Mouse (Mus musculus) adrenal gland, adult 2 months (tissue): ENCODE results near the gene Zfr2. TPM values are rescaled to one million over a fixed set of nuclear protein-coding genes. Genes with fewer than 3 reads are reported as not detected.

ENCODE experiments used
- microRNA-seq, 2 experiments: library from miRNA; unstranded; fragments of <30 nt; microRNA quantifications; one replicate each; pipeline ENCODE4 v1.2.0; 2021
- polyA plus RNA-seq: library from polyadenylated mRNA; depleted of rRNA; stranded (reverse); fragments of >200 nt; gene quantifications from 2 replicates; pipeline ENCODE4 v1.2.3, GENCODE M21; 2012; rRNA removed
- total RNA-seq, 2 experiments: library from RNA; stranded (reverse); gene quantifications; 2 replicates each; pipeline ENCODE4 v1.2.3; 2021

Gene Zfr2
- total and polyA plus RNA-seq, 3 experiments: 12.6 to 38.7 (median 14.1) TPM

Small RNA genes lying within 50 kb of the gene (microRNA-seq; reads per million reads assigned to microRNA genes)
- 13.6 to 15.2 reads per million in 2 experiments for gene Mir3057

Other genes with a start within 250 kb of the Zfr2 start
Only the 30 nearest of the 32 such genes appear.
- 1 to 10 TPM; 5.4 to 9.2 TPM for gene Gng7, start 218.2 kb upstream of the Zfr2 start, total RNA-seq
- gene Gng7, start 218.2 kb upstream of the Zfr2 start, polyA plus RNA-seq: 8.5 and 8.6 TPM in 2 replicates
- 1 to 10 TPM; 1.4 to 3.6 TPM for gene Diras1, start 207.5 kb upstream of the Zfr2 start, total RNA-seq
- gene Diras1, start 207.5 kb upstream of the Zfr2 start, polyA plus RNA-seq: 2.1 and 2.4 TPM in 2 replicates
- 10 to 100 TPM; 50.9 to 53.0 TPM for gene Slc39a3, start 195.7 kb upstream of the Zfr2 start, total RNA-seq
- gene Slc39a3, start 195.7 kb upstream of the Zfr2 start, polyA plus RNA-seq: 121 and 154 TPM in 2 replicates
- gene Sgta, start 173.0 kb upstream of the Zfr2 start, total RNA-seq: 100 to 1,000 TPM; 198 to 288 TPM
- 495 and 554 TPM in 2 replicates for gene Sgta, start 173.0 kb upstream of the Zfr2 start, polyA plus RNA-seq
- 10 to 100 TPM; 40.5 to 77.9 TPM for gene Thop1, start 163.1 kb upstream of the Zfr2 start, total RNA-seq
- gene Thop1, start 163.1 kb upstream of the Zfr2 start, polyA plus RNA-seq: 75.0 and 95.7 TPM in 2 replicates
- under 1 TPM; 0.59 to 0.86 TPM for gene Creb3l3, start 134.3 kb upstream of the Zfr2 start, total RNA-seq
- 0.39 and 0.89 TPM in 2 replicates for gene Creb3l3, start 134.3 kb upstream of the Zfr2 start, polyA plus RNA-seq
- gene Map2k2, start 127.2 kb upstream of the Zfr2 start, total RNA-seq: 100 to 1,000 TPM; 157 to 185 TPM
- 787 and 873 TPM in 2 replicates for gene Map2k2, start 127.2 kb upstream of the Zfr2 start, polyA plus RNA-seq
- gene Zbtb7a, start 97.9 kb upstream of the Zfr2 start, total RNA-seq: 10 to 100 TPM; 62.9 to 80.9 TPM
- 150 and 158 TPM in 2 replicates for gene Zbtb7a, start 97.9 kb upstream of the Zfr2 start, polyA plus RNA-seq
- gene Pias4, start 65.2 kb upstream of the Zfr2 start, total RNA-seq: 10 to 100 TPM; 27.3 to 29.8 TPM
- 41.4 and 48.6 TPM in 2 replicates for gene Pias4, start 65.2 kb upstream of the Zfr2 start, polyA plus RNA-seq
- 1,000 to 10,000 TPM; 1,393 to 1,508 TPM for gene Eef2, start 56.5 kb upstream of the Zfr2 start, total RNA-seq
- 1,342 and 1,424 TPM in 2 replicates for gene Eef2, start 56.5 kb upstream of the Zfr2 start, polyA plus RNA-seq
- 10 to 100 TPM; 74.6 to 76.7 TPM for gene Dapk3, start 50.1 kb upstream of the Zfr2 start, total RNA-seq
- 100 and 127 TPM in 2 replicates for gene Dapk3, start 50.1 kb upstream of the Zfr2 start, polyA plus RNA-seq
- gene 4930442H23Rik, start 49.3 kb upstream of the Zfr2 start, total RNA-seq: not detected
- 0.12 TPM in 1 of 2 replicates, not detected in the other for gene 4930442H23Rik, start 49.3 kb upstream of the Zfr2 start, polyA plus RNA-seq
- gene Nmrk2, start 31.1 kb upstream of the Zfr2 start, total RNA-seq: not detected
- gene Nmrk2, start 31.1 kb upstream of the Zfr2 start, polyA plus RNA-seq: not detected in 2 replicates
- gene Atcay, start 2.3 kb upstream of the Zfr2 start, total RNA-seq: 1 to 10 TPM; 2.4 to 3.8 TPM
- gene Atcay, start 2.3 kb upstream of the Zfr2 start, polyA plus RNA-seq: 1.4 and 1.6 TPM in 2 replicates
- gene Matk, start 19.8 kb downstream of the Zfr2 start, total RNA-seq: under 1 TPM; 0.69 to 0.73 TPM
- 0.86 and 1.0 TPM in 2 replicates for gene Matk, start 19.8 kb downstream of the Zfr2 start, polyA plus RNA-seq
- 100 to 1,000 TPM; 123 to 131 TPM for gene Mrpl54, start 33.8 kb downstream of the Zfr2 start, total RNA-seq
- 193 and 221 TPM in 2 replicates for gene Mrpl54, start 33.8 kb downstream of the Zfr2 start, polyA plus RNA-seq
- 100 to 1,000 TPM in 1 of 2 experiments, 10 to 100 TPM in 1; 83.5 to 121 TPM for gene Apba3, start 33.8 kb downstream of the Zfr2 start, total RNA-seq
- gene Apba3, start 33.8 kb downstream of the Zfr2 start, polyA plus RNA-seq: 165 and 188 TPM in 2 replicates
- gene Tjp3, start 58.4 kb downstream of the Zfr2 start, total RNA-seq: under 1 TPM; 0.41 to 0.92 TPM
- 0.52 and 0.72 TPM in 2 replicates for gene Tjp3, start 58.4 kb downstream of the Zfr2 start, polyA plus RNA-seq
- 10 to 100 TPM; 34.3 to 44.6 TPM for gene Pip5k1c, start 59.8 kb downstream of the Zfr2 start, total RNA-seq
- gene Pip5k1c, start 59.8 kb downstream of the Zfr2 start, polyA plus RNA-seq: 71.0 and 72.8 TPM in 2 replicates
- gene Cactin, start 87.9 kb downstream of the Zfr2 start, total RNA-seq: 10 to 100 TPM; 32.6 to 40.3 TPM
- 35.5 and 37.4 TPM in 2 replicates for gene Cactin, start 87.9 kb downstream of the Zfr2 start, polyA plus RNA-seq
- gene Tbxa2r, start 95.6 kb downstream of the Zfr2 start, total RNA-seq: 10 to 100 TPM; 33.2 to 45.4 TPM
- gene Tbxa2r, start 95.6 kb downstream of the Zfr2 start, polyA plus RNA-seq: 137 and 154 TPM in 2 replicates
- gene Gipc3, start 110.1 kb downstream of the Zfr2 start, total RNA-seq: 10 to 100 TPM in 1 of 2 experiments, 1 to 10 TPM in 1; 2.9 to 10.3 TPM
- gene Gipc3, start 110.1 kb downstream of the Zfr2 start, polyA plus RNA-seq: 2.8 and 3.2 TPM in 2 replicates
- 10 to 100 TPM; 81.6 to 89.9 TPM for gene Hmg20b, start 117.3 kb downstream of the Zfr2 start, total RNA-seq
- gene Hmg20b, start 117.3 kb downstream of the Zfr2 start, polyA plus RNA-seq: 272 and 280 TPM in 2 replicates
- 10 to 100 TPM; 15.3 to 16.5 TPM for gene Mfsd12, start 124.3 kb downstream of the Zfr2 start, total RNA-seq
- 69.3 and 77.4 TPM in 2 replicates for gene Mfsd12, start 124.3 kb downstream of the Zfr2 start, polyA plus RNA-seq
- gene 4930404N11Rik, start 132.7 kb downstream of the Zfr2 start, total RNA-seq: 1 to 10 TPM; 1.2 to 3.6 TPM
- 9.7 and 12.4 TPM in 2 replicates for gene 4930404N11Rik, start 132.7 kb downstream of the Zfr2 start, polyA plus RNA-seq
- gene Fzr1, start 145.4 kb downstream of the Zfr2 start, total RNA-seq: 10 to 100 TPM; 40.7 to 45.0 TPM
- gene Fzr1, start 145.4 kb downstream of the Zfr2 start, polyA plus RNA-seq: 95.6 and 103 TPM in 2 replicates
- 10 to 100 TPM; 39.6 to 54.3 TPM for gene Dohh, start 151.3 kb downstream of the Zfr2 start, total RNA-seq
- 125 and 132 TPM in 2 replicates for gene Dohh, start 151.3 kb downstream of the Zfr2 start, polyA plus RNA-seq
- gene Gm48551, start 151.3 kb downstream of the Zfr2 start, total RNA-seq: 1 to 10 TPM; 1.8 to 2.5 TPM
- 2.9 and 6.7 TPM in 2 replicates for gene Gm48551, start 151.3 kb downstream of the Zfr2 start, polyA plus RNA-seq
- 1 to 10 TPM in 1 of 2 experiments, not detected in 1; 1.4 TPM for gene Gm48552, start 155.8 kb downstream of the Zfr2 start, total RNA-seq
- gene Gm48552, start 155.8 kb downstream of the Zfr2 start, polyA plus RNA-seq: 2.5 and 4.4 TPM in 2 replicates
- 1 to 10 TPM; 1.4 to 1.6 TPM for gene Smim24, start 159.9 kb downstream of the Zfr2 start, total RNA-seq
- gene Smim24, start 159.9 kb downstream of the Zfr2 start, polyA plus RNA-seq: 4.5 and 5.4 TPM in 2 replicates